Mouse (Mus musculus): ENCODE measurements around the gene Hist1h2ac. TPM values are rescaled to one million over a fixed set of nuclear protein-coding genes. Genes with fewer than 3 reads are reported as not detected.
A peak's percentile ranks its signal among the peaks of the same experiment; 100 is the strongest.
"Not testable (repeated sequence)": the region's sequence is repeated elsewhere in the genome, so short reads cannot be mapped to it uniquely, and the experiment has no call there.

Gene Hist1h2ac
- polyA plus RNA-seq (2015; fragmentation: Nextera tagmentation; extraction: Ambion mirVana): 0.26 and 0.30 TPM in 2 replicates

DNA sequence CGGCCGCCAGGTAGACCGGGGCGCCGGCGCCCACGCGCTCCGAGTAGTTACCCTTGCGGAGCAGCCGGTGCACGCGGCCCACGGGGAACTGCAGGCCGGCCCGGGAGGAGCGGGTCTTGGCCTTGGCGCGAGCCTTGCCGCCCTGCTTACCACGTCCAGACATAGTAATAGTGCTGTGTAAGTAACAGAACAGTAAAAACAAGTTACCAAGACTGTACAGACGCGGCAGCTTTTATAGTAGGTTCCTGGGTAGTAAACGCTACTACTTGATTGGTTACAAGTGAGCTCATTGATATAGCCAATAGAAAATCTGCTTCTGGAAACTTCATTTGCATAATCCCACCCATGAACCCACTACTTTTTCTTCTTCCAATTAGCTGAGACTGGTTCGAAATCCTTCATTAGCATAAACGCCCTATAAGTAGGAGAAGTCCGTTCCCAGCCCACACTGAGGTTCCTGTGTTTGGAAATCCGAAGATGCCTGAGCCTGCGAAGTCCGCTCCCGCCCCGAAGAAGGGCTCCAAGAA lies at the start of gene Hist1h2ac, which contains the start of gene Hist1h2bc:
Gene Hist1h2ac, minus strand, starts transcription at position 194 of the 527 bp plus-strand sequence.
Gene Hist1h2bc, plus strand, starts transcription at position 445 of the 527 bp plus-strand sequence.
- H3K27me3 ChIP-seq (replicated peaks; ENCODE audit: control insufficient read depth, insufficient read depth, low read length): no peaks in the 10 kb centered on the region
- peak within 1 kb of the TSS; percentile 88 for H3K4me2 ChIP-seq (ENCODE audit: low read length)
- peak within 1 kb of the TSS; percentile 93 for H3K27ac ChIP-seq (ENCODE audit: low read depth, low read length)
- ATAC-seq: peak; percentile 100
- H3K36me3 ChIP-seq (ENCODE audit: control insufficient read depth, insufficient read depth, low read length): no peaks in the 10 kb centered on the region
- 0% methylated on average over 24 of the region's 32 CpGs for WGBS
- peak within 1 kb of the TSS; percentile 51 for H3K4me3 ChIP-seq (ENCODE audit: low read length)
- H3K9ac ChIP-seq (ENCODE audit: low read depth, low read length): peak within 1 kb of the TSS; percentile 69
- peaks cover 12% of the 10 kb centered on the region for H3K4me1 ChIP-seq (ENCODE audit: control insufficient read depth, insufficient read depth, low read depth, low read length)
- no peaks in the 10 kb centered on the region for H3K9me3 ChIP-seq (ENCODE audit: control insufficient read depth, low read length)

DNA sequence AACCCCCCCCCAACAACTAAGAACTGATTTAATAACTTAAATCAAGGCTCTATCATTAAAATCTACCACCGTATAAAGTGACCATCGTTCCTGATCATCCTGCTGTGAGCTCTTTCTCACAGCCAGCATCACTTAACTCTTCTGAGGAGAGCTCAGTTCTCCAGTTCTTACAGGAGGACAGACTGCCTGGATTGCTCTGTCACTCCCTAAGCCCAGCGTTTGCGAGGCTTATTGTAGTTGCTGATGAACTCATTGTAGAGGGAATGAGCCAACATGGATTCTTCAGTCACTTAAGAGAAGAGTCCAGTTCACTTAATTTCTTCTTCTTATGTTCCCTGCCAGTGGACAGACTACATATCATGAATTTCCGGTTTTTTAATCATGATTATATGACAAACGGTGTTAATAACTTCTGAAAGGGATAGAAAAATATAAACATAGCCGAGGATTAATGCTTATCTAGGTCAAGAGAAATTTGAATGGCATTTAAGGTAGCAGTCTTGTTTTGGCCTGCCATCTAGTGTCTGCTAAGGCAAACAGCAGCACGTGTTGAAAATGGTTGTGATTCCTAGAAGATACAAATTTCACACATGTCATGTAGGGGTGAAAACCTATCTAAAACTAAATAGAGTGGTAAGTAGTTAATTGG lies 48.5 kb upstream of the Hist1h2ac start:
- Histone ChIP-seq H3K27ac (ENCODE audit: low read depth, low read length) (no peak overlapping the region), H3K4me1 (ENCODE audit: control insufficient read depth, insufficient read depth, low read depth, low read length) (no peaks in the 10 kb centered on the region), H3K9ac (ENCODE audit: low read depth, low read length) (no peak overlapping the region), H3K4me3 (ENCODE audit: low read length) (no peak overlapping the region), H3K27me3 (replicated peaks; ENCODE audit: control insufficient read depth, insufficient read depth, low read length) (no peaks in the 10 kb centered on the region), H3K9me3 (ENCODE audit: control insufficient read depth, low read length) (no peaks in the 10 kb centered on the region), H3K4me2 (ENCODE audit: low read length) (no peak overlapping the region), H3K36me3 (ENCODE audit: control insufficient read depth, insufficient read depth, low read length) (no peaks in the 10 kb centered on the region)
- no peak for ATAC-seq
- WGBS: 23% methylated on average over 8 of the region's 8 CpGs

DNA sequence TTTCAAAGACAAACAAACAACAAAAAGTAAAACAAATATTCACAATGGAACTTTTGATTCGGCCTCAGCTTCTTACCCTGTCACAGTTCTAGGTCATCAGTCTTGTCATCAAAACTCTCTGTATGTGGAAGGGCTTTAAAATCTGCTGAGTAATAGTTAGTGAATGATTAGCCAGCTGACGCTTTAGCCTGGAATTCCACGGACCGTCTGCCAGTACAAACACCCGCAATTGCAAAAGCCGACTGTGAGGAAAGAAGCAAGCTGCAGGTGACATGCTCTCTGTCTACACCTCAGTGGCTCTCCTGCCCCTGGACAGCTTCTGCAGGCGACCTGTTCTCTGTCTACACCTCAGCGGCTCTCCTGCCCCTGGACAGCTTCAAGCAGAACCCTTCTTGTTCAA lies 46.7 kb upstream of the Hist1h2ac start:
- Histone ChIP-seq H3K9ac (ENCODE audit: low read depth, low read length) (no peak overlapping the region), H3K4me1 (ENCODE audit: control insufficient read depth, insufficient read depth, low read depth, low read length) (no peaks in the 10 kb centered on the region), H3K36me3 (ENCODE audit: control insufficient read depth, insufficient read depth, low read length) (no peaks in the 10 kb centered on the region), H3K4me3 (ENCODE audit: low read length) (no peak overlapping the region), H3K9me3 (ENCODE audit: control insufficient read depth, low read length) (no peaks in the 10 kb centered on the region), H3K27me3 (replicated peaks; ENCODE audit: control insufficient read depth, insufficient read depth, low read length) (no peaks in the 10 kb centered on the region), H3K27ac (ENCODE audit: low read depth, low read length) (no peak overlapping the region), H3K4me2 (ENCODE audit: low read length) (no peak overlapping the region)
- WGBS: 38% methylated on average over 8 of the region's 8 CpGs
- ATAC-seq: no peak

DNA sequence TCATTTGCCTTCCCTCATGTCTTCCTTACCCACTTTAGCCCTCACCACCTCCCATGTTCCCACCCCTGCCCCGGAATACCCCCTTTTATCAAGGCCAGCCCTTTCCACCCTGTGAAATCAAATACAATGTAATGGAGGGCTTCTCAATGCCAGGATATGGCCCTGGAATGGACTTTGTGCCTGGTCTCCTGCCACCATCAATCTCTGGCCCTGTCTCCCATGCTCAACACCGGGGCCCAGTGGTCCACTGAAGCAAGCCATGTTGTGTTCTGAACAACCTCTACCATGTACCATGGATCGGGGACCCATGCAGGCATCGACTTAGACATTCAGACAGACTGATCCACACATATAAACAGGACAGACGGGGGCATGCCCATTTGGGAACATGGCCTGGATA lies 46.0 kb upstream of the Hist1h2ac start:
- no peaks in the 10 kb centered on the region for H3K36me3 ChIP-seq (ENCODE audit: control insufficient read depth, insufficient read depth, low read length)
- no peak overlapping the region for H3K27ac ChIP-seq (ENCODE audit: low read depth, low read length)
- no peaks in the 10 kb centered on the region for H3K4me1 ChIP-seq (ENCODE audit: control insufficient read depth, insufficient read depth, low read depth, low read length)
- no peak overlapping the region for H3K4me3 ChIP-seq (ENCODE audit: low read length)
- no peaks in the 10 kb centered on the region for H3K27me3 ChIP-seq (replicated peaks; ENCODE audit: control insufficient read depth, insufficient read depth, low read length)
- ATAC-seq: no peak
- 96% methylated on average over 5 of the region's 5 CpGs for WGBS
- no peak overlapping the region for H3K4me2 ChIP-seq (ENCODE audit: low read length)
- H3K9ac ChIP-seq (ENCODE audit: low read depth, low read length): no peak overlapping the region
- H3K9me3 ChIP-seq (ENCODE audit: control insufficient read depth, low read length): no peaks in the 10 kb centered on the region

DNA sequence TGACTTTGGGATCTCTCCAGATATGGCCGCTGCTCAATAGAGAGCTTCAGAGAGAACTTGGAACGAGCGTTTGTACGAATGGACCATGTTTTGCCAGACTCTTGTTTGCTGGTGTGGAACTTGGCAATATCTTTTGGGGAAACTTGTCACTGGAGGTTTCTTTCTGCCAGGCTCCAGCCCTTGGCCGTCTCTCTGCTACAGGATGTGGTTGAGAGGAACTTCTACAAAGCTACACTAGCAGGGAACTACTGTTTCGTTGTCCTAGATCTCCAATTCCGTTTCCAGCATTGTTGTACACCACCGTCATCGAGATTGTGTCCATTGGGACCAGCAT lies 45.4 kb upstream of the Hist1h2ac start:
- Histone ChIP-seq H3K9ac (ENCODE audit: low read depth, low read length) (no peak overlapping the region), H3K27ac (ENCODE audit: low read depth, low read length) (no peak overlapping the region), H3K4me3 (ENCODE audit: low read length) (no peak overlapping the region), H3K4me2 (ENCODE audit: low read length) (no peak overlapping the region), H3K36me3 (ENCODE audit: control insufficient read depth, insufficient read depth, low read length) (no peaks in the 10 kb centered on the region), H3K4me1 (ENCODE audit: control insufficient read depth, insufficient read depth, low read depth, low read length) (no peaks in the 10 kb centered on the region), H3K27me3 (replicated peaks; ENCODE audit: control insufficient read depth, insufficient read depth, low read length) (no peaks in the 10 kb centered on the region), H3K9me3 (ENCODE audit: control insufficient read depth, low read length) (no peaks in the 10 kb centered on the region)
- no peak for ATAC-seq
- 92% methylated on average over 9 of the region's 9 CpGs for WGBS

DNA sequence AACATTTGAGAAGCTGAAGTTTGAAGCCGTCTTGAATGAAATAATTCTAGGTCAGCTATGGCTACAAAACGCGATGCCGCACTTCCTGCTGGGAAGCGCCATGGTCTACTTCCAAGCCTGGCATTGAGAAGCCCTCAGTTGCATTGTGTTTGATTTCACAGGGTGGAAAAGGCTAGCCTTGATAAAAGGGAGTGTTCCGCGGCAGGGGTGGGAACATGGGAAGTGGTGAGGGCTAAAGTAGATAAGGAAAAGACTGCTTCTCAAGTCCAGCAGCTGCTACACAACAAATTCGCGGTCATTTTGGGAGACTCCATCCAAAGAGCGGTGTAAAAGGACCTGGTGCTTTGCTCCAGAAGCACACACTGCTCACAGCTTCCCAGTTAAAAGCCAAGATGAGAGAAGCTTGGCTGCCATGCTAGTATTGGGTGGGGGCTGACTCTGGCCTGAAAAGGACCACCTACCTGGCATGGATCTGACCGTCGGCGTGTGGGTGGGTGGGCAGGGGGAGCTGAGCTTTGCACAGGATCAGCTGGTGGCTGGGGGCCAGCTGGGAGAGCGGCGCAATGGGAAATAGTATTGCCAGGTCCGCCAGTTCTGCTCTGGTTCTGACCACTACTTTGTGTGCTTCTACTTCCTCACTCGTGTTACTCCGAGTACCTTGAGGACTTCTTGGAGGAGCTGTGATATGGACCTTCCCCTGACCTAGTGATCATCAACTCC lies 44.9 kb upstream of the Hist1h2ac start:
- H3K27me3 ChIP-seq (replicated peaks; ENCODE audit: control insufficient read depth, insufficient read depth, low read length): no peaks in the 10 kb centered on the region
- no peak overlapping the region for H3K4me3 ChIP-seq (ENCODE audit: low read length)
- H3K9ac ChIP-seq (ENCODE audit: low read depth, low read length): no peak overlapping the region
- ATAC-seq: no peak
- H3K4me2 ChIP-seq (ENCODE audit: low read length): no peak overlapping the region
- H3K9me3 ChIP-seq (ENCODE audit: control insufficient read depth, low read length): no peaks in the 10 kb centered on the region
- H3K36me3 ChIP-seq (ENCODE audit: control insufficient read depth, insufficient read depth, low read length): no peaks in the 10 kb centered on the region
- WGBS: 81% methylated on average over 18 of the region's 18 CpGs
- no peaks in the 10 kb centered on the region for H3K4me1 ChIP-seq (ENCODE audit: control insufficient read depth, insufficient read depth, low read depth, low read length)
- no peak overlapping the region for H3K27ac ChIP-seq (ENCODE audit: low read depth, low read length)

DNA sequence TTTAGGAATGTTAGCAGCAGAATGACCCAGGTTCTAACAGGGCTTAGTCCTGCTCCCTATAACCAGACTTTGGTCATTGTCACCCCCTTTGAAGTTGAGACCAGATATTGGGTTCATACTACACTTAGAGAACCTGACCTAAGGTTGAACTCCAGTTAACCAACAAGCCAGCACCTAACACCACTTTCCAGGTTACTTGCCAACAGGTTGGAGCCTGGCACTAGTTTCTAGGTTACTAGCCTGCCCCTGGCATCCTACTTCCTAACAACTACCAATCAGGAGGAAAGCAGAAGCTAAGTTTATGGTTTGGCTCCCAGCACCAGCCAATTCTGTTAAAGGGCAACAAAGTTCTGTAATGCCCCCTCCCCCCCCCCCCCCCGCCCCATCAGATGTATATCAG lies 41.5 kb upstream of the Hist1h2ac start:
- Histone ChIP-seq H3K4me3 (ENCODE audit: low read length) (no peak overlapping the region), H3K4me1 (ENCODE audit: control insufficient read depth, insufficient read depth, low read depth, low read length) (no peaks in the 10 kb centered on the region), H3K27ac (ENCODE audit: low read depth, low read length) (no peak overlapping the region), H3K27me3 (replicated peaks; ENCODE audit: control insufficient read depth, insufficient read depth, low read length) (no peaks in the 10 kb centered on the region), H3K9me3 (ENCODE audit: control insufficient read depth, low read length) (no peaks in the 10 kb centered on the region), H3K36me3 (ENCODE audit: control insufficient read depth, insufficient read depth, low read length) (no peaks in the 10 kb centered on the region), H3K9ac (ENCODE audit: low read depth, low read length) (no peak overlapping the region), H3K4me2 (ENCODE audit: low read length) (no peak overlapping the region)
- ATAC-seq: no peak
- 14% methylated on average over 1 of the region's 1 CpGs for WGBS

DNA sequence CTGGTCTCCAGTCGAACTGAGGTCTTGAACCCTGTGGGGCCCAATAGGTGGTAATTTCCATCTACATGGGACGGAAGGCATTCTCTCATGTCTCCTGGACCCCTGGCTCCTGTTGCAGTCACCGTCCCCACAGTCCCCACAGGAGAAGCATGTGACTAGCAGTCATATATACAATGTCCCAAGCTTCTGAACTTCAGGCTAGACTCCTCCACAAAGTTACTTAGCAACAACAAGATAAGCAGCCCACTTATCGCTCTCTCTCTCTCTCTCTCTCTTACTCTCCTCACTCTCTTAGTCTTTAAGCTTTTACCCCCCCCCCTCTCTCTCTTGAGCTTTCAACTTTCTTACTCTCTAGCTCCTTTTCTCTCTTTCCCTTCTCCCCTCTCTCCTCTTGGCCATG lies 40.5 kb upstream of the Hist1h2ac start:
- 78% methylated on average over 4 of the region's 4 CpGs for WGBS
- no peak for ATAC-seq
- no peak overlapping the region for H3K4me3 ChIP-seq (ENCODE audit: low read length)
- no peak overlapping the region for H3K9ac ChIP-seq (ENCODE audit: low read depth, low read length)
- no peaks in the 10 kb centered on the region for H3K4me1 ChIP-seq (ENCODE audit: control insufficient read depth, insufficient read depth, low read depth, low read length)
- no peaks in the 10 kb centered on the region for H3K36me3 ChIP-seq (ENCODE audit: control insufficient read depth, insufficient read depth, low read length)
- no peak overlapping the region for H3K4me2 ChIP-seq (ENCODE audit: low read length)
- H3K27me3 ChIP-seq (replicated peaks; ENCODE audit: control insufficient read depth, insufficient read depth, low read length): no peaks in the 10 kb centered on the region
- H3K27ac ChIP-seq (ENCODE audit: low read depth, low read length): no peak overlapping the region
- H3K9me3 ChIP-seq (ENCODE audit: control insufficient read depth, low read length): no peaks in the 10 kb centered on the region

DNA sequence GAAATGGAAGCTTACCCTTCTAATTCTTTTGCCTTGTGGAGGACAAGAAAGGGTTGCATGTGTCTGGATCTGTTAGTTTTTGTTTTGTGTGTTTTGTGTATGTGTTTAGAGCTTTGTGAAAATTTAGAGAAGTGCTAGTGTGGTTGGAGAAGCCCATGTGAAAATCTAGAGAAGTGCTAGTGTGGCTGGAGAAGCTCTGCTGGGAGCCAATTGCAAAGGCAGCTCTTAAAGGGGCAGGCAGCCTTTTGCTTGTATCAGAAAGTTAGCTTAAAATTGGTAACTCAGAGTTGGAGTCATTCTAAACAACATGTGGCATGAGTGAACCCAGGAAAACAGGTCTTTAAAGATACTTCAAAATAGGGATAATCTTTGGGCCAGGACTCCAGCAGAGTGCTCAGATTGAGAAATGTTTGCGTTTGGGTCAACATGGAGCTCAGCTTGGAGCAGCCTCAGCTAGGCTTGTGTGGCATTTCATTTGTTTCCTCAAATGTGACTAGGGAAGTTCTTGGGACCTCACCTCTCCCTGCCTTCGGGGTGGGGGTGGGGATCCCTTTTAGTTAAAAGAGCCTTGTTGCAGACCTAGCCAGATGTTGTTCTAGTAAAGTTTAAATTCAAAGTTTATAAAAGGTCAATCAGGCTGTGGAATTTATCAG lies 34.0 kb upstream of the Hist1h2ac start:
- WGBS: 11% methylated on average over 2 of the region's 2 CpGs
- not testable (repeated sequence) for H3K9ac ChIP-seq (ENCODE audit: low read depth, low read length); H3K4me3 ChIP-seq (ENCODE audit: low read length); ATAC-seq; H3K27ac ChIP-seq (ENCODE audit: low read depth, low read length); H3K27me3 ChIP-seq (replicated peaks; ENCODE audit: control insufficient read depth, insufficient read depth, low read length); H3K9me3 ChIP-seq (ENCODE audit: control insufficient read depth, low read length); H3K4me1 ChIP-seq (ENCODE audit: control insufficient read depth, insufficient read depth, low read depth, low read length); H3K36me3 ChIP-seq (ENCODE audit: control insufficient read depth, insufficient read depth, low read length); H3K4me2 ChIP-seq (ENCODE audit: low read length)
